8 mouse cellular contexts compared by ENCODE assay signal in genomic region chr13:23530181-23530900, GRCm38 (mm10). TPM values are rescaled to one million over a fixed set of nuclear protein-coding genes. Genes with fewer than 3 reads are reported as not detected.
DNase-seq lines count a peak whose midpoint lies in the region; ATAC-seq and TF ChIP-seq lines count a peak whose summit lies in the region.

No protein-coding gene starts in this region.

- peaks cover 4% of the 10 kb centered on the region for H3K4me1 ChIP-seq in heart, adult 2 months (ENCODE audit: control insufficient read depth, insufficient read depth, low read length)
- H3K4me1 ChIP-seq in kidney, adult 2 months (ENCODE audit: control insufficient read depth, insufficient read depth, low read length) = peaks cover 11% of the 10 kb centered on the region; the same call in 1 of the 2 replicates
- H3K4me1 ChIP-seq in limb, embryonic 10.5 days = peaks cover 30% of the 10 kb centered on the region
- H3K4me1 ChIP-seq in midbrain, embryonic 15.5 days = peaks cover 41% of the 10 kb centered on the region
- H3K4me1 ChIP-seq in stomach, embryonic 14.5 days (ENCODE audit: control insufficient read depth, insufficient read depth, low read length) = peaks cover 5% of the 10 kb centered on the region

- no peaks in the 10 kb centered on the region for H3K9me3 ChIP-seq in limb, embryonic 10.5 days (replicated peaks)
- H3K9me3 ChIP-seq in midbrain, embryonic 15.5 days = no peaks in the 10 kb centered on the region
- no peaks in the 10 kb centered on the region for H3K9me3 ChIP-seq in stomach, embryonic 14.5 days (ENCODE audit: control insufficient read depth, low read depth, low read length)

- no peak for TF ChIP-seq CTCF in heart, adult 2 months (IDR thresholded peaks at IDR 0.05)
- TF ChIP-seq CTCF in kidney, adult 2 months (conservative IDR thresholded peaks at IDR 0.05; ENCODE audit: insufficient read depth, insufficient read length, low read depth, low read length) = no peak

- H3K9ac ChIP-seq in heart, adult 2 months (ENCODE audit: low read depth, low read length) = peak overlapping the region; percentile 75
- peak overlapping the region; percentile 75 for H3K9ac ChIP-seq in midbrain, embryonic 15.5 days
- H3K9ac ChIP-seq in stomach, embryonic 14.5 days (replicated peaks; ENCODE audit: low read depth, low read length) = peak overlapping the region; percentile 57

- no peak for TF ChIP-seq POLR2A in heart, adult 2 months (IDR thresholded peaks at IDR 0.05; ENCODE audit: insufficient read depth, low read depth, low read length)
- no peak for TF ChIP-seq POLR2A in kidney, adult 2 months (IDR thresholded peaks at IDR 0.05; ENCODE audit: low read depth, low read length)

- peak; percentile 41 to 92 for DNase-seq in frontal cortex, adult 2 months (ENCODE audit: extremely low spot score in 1 of 2, low spot score in 1 of 2)
- peak; percentile 50 for DNase-seq in embryo, embryonic 10 days (ENCODE audit: low spot score)
- DNase-seq in heart, adult 2 months = peak; percentile 69 to 74
- DNase-seq in kidney, adult 2 months = peak; percentile 83
- DNase-seq in limb, embryonic 10.5 days (ENCODE audit: low spot score) = peak; percentile 56

- under 1% methylated on average over 20 of the region's 20 CpGs for WGBS in heart, adult 2 months
- under 1% methylated on average over 20 of the region's 20 CpGs for WGBS in kidney, adult 2 months
- under 1% methylated on average over 20 of the region's 20 CpGs for WGBS in limb, embryonic 10.5 days
- WGBS in midbrain, embryonic 15.5 days = under 1% methylated on average over 20 of the region's 20 CpGs
- under 1% methylated on average over 20 of the region's 20 CpGs for WGBS in stomach, embryonic 14.5 days

- H3K27ac ChIP-seq in heart, adult 2 months = peak overlapping the region; percentile 97
- peak overlapping the region; percentile 94 for H3K27ac ChIP-seq in kidney, adult 2 months (ENCODE audit: insufficient read depth, low read depth, low read length)
- H3K27ac ChIP-seq in limb, embryonic 10.5 days = peak overlapping the region; percentile 97
- peak overlapping the region; percentile 96 for H3K27ac ChIP-seq in midbrain, embryonic 15.5 days
- H3K27ac ChIP-seq in stomach, embryonic 14.5 days (ENCODE audit: low read length) = peak overlapping the region; percentile 97

- intact Hi-C loops in heart, adult 2 months (cut with DNase I) = loop anchor here (1.0 to 5.0 kb wide), 5 partner anchors 11 to 212 kb away; partner anchors contain the start of genes Hist1h1e, Hist1h2be and Hist1h3f

- H3K4me3 ChIP-seq in heart, adult 2 months = peak overlapping the region; percentile 86
- H3K4me3 ChIP-seq in kidney, adult 2 months (ENCODE audit: insufficient read depth, low read depth, low read length) = peak overlapping the region; percentile 59
- peak overlapping the region; percentile 63 for H3K4me3 ChIP-seq in limb, embryonic 10.5 days
- peak overlapping the region; percentile 54 for H3K4me3 ChIP-seq in midbrain, embryonic 15.5 days
- peak overlapping the region; percentile 53 for H3K4me3 ChIP-seq in stomach, embryonic 14.5 days (ENCODE audit: low read depth, low read length)

- no peaks in the 10 kb centered on the region for H3K79me2 ChIP-seq in heart, adult 2 months (replicated peaks; ENCODE audit: control insufficient read depth, insufficient read depth, low read length)

- TF ChIP-seq EP300 in heart, adult 2 months (IDR thresholded peaks at IDR 0.05; ENCODE audit: insufficient read depth, low read depth, low read length) = 0 out of 2 replicates have a peak, but pooled peaks have one; percentile 57

- H3K36me3 ChIP-seq in heart, adult 2 months (ENCODE audit: control insufficient read depth, insufficient read depth, low read length) = peaks cover 14% of the 10 kb centered on the region
- no peaks in the 10 kb centered on the region for H3K36me3 ChIP-seq in kidney, adult 2 months (ENCODE audit: control insufficient read depth, insufficient read depth, low read length)
- no peaks in the 10 kb centered on the region for H3K36me3 ChIP-seq in limb, embryonic 10.5 days
- no peaks in the 10 kb centered on the region for H3K36me3 ChIP-seq in midbrain, embryonic 15.5 days (replicated peaks)
- no peaks in the 10 kb centered on the region for H3K36me3 ChIP-seq in stomach, embryonic 14.5 days (ENCODE audit: control insufficient read depth, insufficient read depth, low read length)

- H3K27me3 ChIP-seq in heart, adult 2 months (ENCODE audit: control insufficient read depth, insufficient read depth, low read length) = no peaks in the 10 kb centered on the region
- H3K27me3 ChIP-seq in kidney, adult 2 months (replicated peaks; ENCODE audit: control insufficient read depth, insufficient read depth, low read length) = no peaks in the 10 kb centered on the region
- no peaks in the 10 kb centered on the region for H3K27me3 ChIP-seq in limb, embryonic 10.5 days (ENCODE audit: low read depth, poor library complexity, severe bottlenecking)
- no peaks in the 10 kb centered on the region for H3K27me3 ChIP-seq in midbrain, embryonic 15.5 days (replicated peaks)
- H3K27me3 ChIP-seq in stomach, embryonic 14.5 days (ENCODE audit: control insufficient read depth, insufficient read depth, low read length) = no peaks in the 10 kb centered on the region

- peak overlapping the region; percentile 85 for H3K4me2 ChIP-seq in midbrain, embryonic 15.5 days
- peak overlapping the region; percentile 55 for H3K4me2 ChIP-seq in stomach, embryonic 14.5 days (replicated peaks; ENCODE audit: low read depth, low read length)

- ATAC-seq in frontal cortex, adult (ENCODE audit: low TSS enrichment) = no peak
- peak; percentile 13; the same call in 1 of the 2 replicates for ATAC-seq in midbrain, embryonic 15.5 days (replicated peaks)
- ATAC-seq in stomach, embryonic 14.5 days (ENCODE audit: insufficient number of reproducible peaks, insufficient read depth, low FRiP score, low read depth) = no peak

RNA-seq across cellular contexts. Expression of gene Hist1h4h, which starts 0.5 kb away (rescaled TPM):
- 26.6 and 33.5 TPM in 2 replicates for polyA plus RNA-seq in frontal cortex, adult 2 months (2012; rRNA removed)
- 100 to 1,000 TPM; 212 to 239 TPM for total RNA-seq in heart, adult 2 months (2021)
- 53.1 and 61.9 TPM in 2 replicates for polyA plus RNA-seq in heart, adult 2 months (2012; rRNA removed)
- polyA plus RNA-seq in kidney, adult 2 months (2012; rRNA removed) = 44.7 and 57.5 TPM in 2 replicates
- 2.4 and 4.5 TPM in 2 replicates for polyA plus RNA-seq in limb, embryonic 10.5 days (2016; fragmentation: Nextera tagmentation; extraction: Ambion mirVana)
- polyA plus RNA-seq in midbrain, embryonic 15.5 days (2015; fragmentation: Nextera tagmentation; extraction: Ambion mirVana) = 3.3 and 5.1 TPM in 2 replicates
- 4.8 and 6.7 TPM in 2 replicates for polyA plus RNA-seq in stomach, embryonic 14.5 days (2014; fragmentation: Nextera tagmentation; extraction: Ambion mirVana)

RNA-seq across cellular contexts. Expression of gene Hist1h2af, which starts 3.4 kb away (rescaled TPM):
- 3.9 and 9.2 TPM in 2 replicates for polyA plus RNA-seq in frontal cortex, adult 2 months (2012; rRNA removed)
- total RNA-seq in heart, adult 2 months (2021) = 1 to 10 TPM; 4.4 to 9.8 TPM
- polyA plus RNA-seq in heart, adult 2 months (2012; rRNA removed) = 1.9 and 2.0 TPM in 2 replicates
- polyA plus RNA-seq in kidney, adult 2 months (2012; rRNA removed) = 4.3 and 8.0 TPM in 2 replicates
- polyA plus RNA-seq in limb, embryonic 10.5 days (2016; fragmentation: Nextera tagmentation; extraction: Ambion mirVana) = 8.0 and 11.7 TPM in 2 replicates
- polyA plus RNA-seq in midbrain, embryonic 15.5 days (2015; fragmentation: Nextera tagmentation; extraction: Ambion mirVana) = 0.69 TPM in 1 of 2 replicates, not detected in the other
- polyA plus RNA-seq in stomach, embryonic 14.5 days (2014; fragmentation: Nextera tagmentation; extraction: Ambion mirVana) = 7.8 and 14.1 TPM in 2 replicates

RNA-seq across cellular contexts. Expression of gene Hist1h3g, which starts 4.9 kb away (rescaled TPM):
- polyA plus RNA-seq in frontal cortex, adult 2 months (2012; rRNA removed) = 0.46 and 0.82 TPM in 2 replicates
- total RNA-seq in heart, adult 2 months (2021) = 1 to 10 TPM in 1 of 2 experiments, under 1 TPM in 1; 0.94 to 2.1 TPM
- 0.80 and 1.8 TPM in 2 replicates for polyA plus RNA-seq in heart, adult 2 months (2012; rRNA removed)
- 0.25 and 0.58 TPM in 2 replicates for polyA plus RNA-seq in kidney, adult 2 months (2012; rRNA removed)
- polyA plus RNA-seq in limb, embryonic 10.5 days (2016; fragmentation: Nextera tagmentation; extraction: Ambion mirVana) = 4.7 and 5.3 TPM in 2 replicates
- polyA plus RNA-seq in midbrain, embryonic 15.5 days (2015; fragmentation: Nextera tagmentation; extraction: Ambion mirVana) = 2.2 TPM in 1 of 2 replicates, not detected in the other
- 5.5 and 7.8 TPM in 2 replicates for polyA plus RNA-seq in stomach, embryonic 14.5 days (2014; fragmentation: Nextera tagmentation; extraction: Ambion mirVana)

RNA-seq across cellular contexts. Expression of gene Hist1h2bh, which starts 12.9 kb away (rescaled TPM):
- polyA plus RNA-seq in frontal cortex, adult 2 months (2012; rRNA removed) = 0.15 and 0.44 TPM in 2 replicates
- total RNA-seq in heart, adult 2 months (2021) = 1 to 10 TPM; 1.1 to 1.2 TPM
- 0.29 and 0.61 TPM in 2 replicates for polyA plus RNA-seq in heart, adult 2 months (2012; rRNA removed)
- polyA plus RNA-seq in kidney, adult 2 months (2012; rRNA removed) = 0.27 and 0.36 TPM in 2 replicates
- polyA plus RNA-seq in limb, embryonic 10.5 days (2016; fragmentation: Nextera tagmentation; extraction: Ambion mirVana) = 0.56 and 0.69 TPM in 2 replicates
- polyA plus RNA-seq in midbrain, embryonic 15.5 days (2015; fragmentation: Nextera tagmentation; extraction: Ambion mirVana) = 0.15 and 0.44 TPM in 2 replicates
- polyA plus RNA-seq in stomach, embryonic 14.5 days (2014; fragmentation: Nextera tagmentation; extraction: Ambion mirVana) = 1.1 and 1.2 TPM in 2 replicates

RNA-seq across cellular contexts. Expression of gene Hist1h3f, which starts 13.5 kb away (rescaled TPM):
- 0.22 and 0.59 TPM in 2 replicates for polyA plus RNA-seq in frontal cortex, adult 2 months (2012; rRNA removed)
- 1 to 10 TPM; 5.1 to 5.5 TPM for total RNA-seq in heart, adult 2 months (2021)
- polyA plus RNA-seq in heart, adult 2 months (2012; rRNA removed) = 0.94 and 1.1 TPM in 2 replicates
- 0.74 and 0.87 TPM in 2 replicates for polyA plus RNA-seq in kidney, adult 2 months (2012; rRNA removed)
- polyA plus RNA-seq in limb, embryonic 10.5 days (2016; fragmentation: Nextera tagmentation; extraction: Ambion mirVana) = 1.3 and 1.4 TPM in 2 replicates
- polyA plus RNA-seq in midbrain, embryonic 15.5 days (2015; fragmentation: Nextera tagmentation; extraction: Ambion mirVana) = 0.27 and 0.32 TPM in 2 replicates
- polyA plus RNA-seq in stomach, embryonic 14.5 days (2014; fragmentation: Nextera tagmentation; extraction: Ambion mirVana) = 0.94 and 1.3 TPM in 2 replicates
